Mouse (Mus musculus): Measurements from ENCODE around the gene Efcab6.

The Efcab6 gene

GRCm38 (mm10) chr15:83965126-83965525, 100.1 kb downstream of the Efcab6 start:
- no peak for DNase-seq

GRCm38 (mm10) chr15:83958376-83958775, 106.8 kb downstream of the Efcab6 start:
- DNase-seq, result no peak

- DNase-seq, result no peak
These were observed 108.2 kb downstream of the Efcab6 start for GRCm38 (mm10) chr15:83956996-83957395.

GRCm38 (mm10) chr15:83955948-83956707, 109.1 kb downstream of the Efcab6 start:
- no peak for DNase-seq

GRCm38 (mm10) chr15:83949729-83950491, 115.3 kb downstream of the Efcab6 start:
- no peak for DNase-seq

GRCm38 (mm10) chr15:83939703-83940102, 125.5 kb downstream of the Efcab6 start:
- no peak for DNase-seq

GRCm38 (mm10) chr15:83938466-83938865, 126.7 kb downstream of the Efcab6 start:
- no peak for DNase-seq

- no peak for DNase-seq
These were observed 128.7 kb downstream of the Efcab6 start for GRCm38 (mm10) chr15:83936506-83936905.

- DNase-seq, result no peak
These were observed 130.4 kb downstream of the Efcab6 start for GRCm38 (mm10) chr15:83934816-83935215.

- DNase-seq, result no peak
These were observed 139.8 kb downstream of the Efcab6 start for GRCm38 (mm10) chr15:83925338-83925737.

- DNase-seq, result peak; percentile 7
These were observed 140.5 kb downstream of the Efcab6 start for GRCm38 (mm10) chr15:83924656-83925055.

- no peak for DNase-seq
These were observed 149.8 kb downstream of the Efcab6 start for GRCm38 (mm10) chr15:83915376-83915775.

GRCm38 (mm10) chr15:83913028-83913714, 152.0 kb downstream of the Efcab6 start:
- DNase-seq, result no peak

GRCm38 (mm10) chr15:83906472-83906871, 158.7 kb downstream of the Efcab6 start:
- DNase-seq, result no peak

- DNase-seq, result no peak
These were observed 167.9 kb downstream of the Efcab6 start for GRCm38 (mm10) chr15:83897286-83897685.

- no peak for DNase-seq
These were observed 169.2 kb downstream of the Efcab6 start for GRCm38 (mm10) chr15:83896011-83896410.

GRCm38 (mm10) chr15:83894261-83894660, 170.9 kb downstream of the Efcab6 start:
- DNase-seq, result no peak

GRCm38 (mm10) chr15:83892871-83893270, 172.3 kb downstream of the Efcab6 start:
- no peak for DNase-seq

GRCm38 (mm10) chr15:83884291-83884690, 180.9 kb downstream of the Efcab6 start:
- DNase-seq, result no peak

- no peak for DNase-seq
These were observed 181.4 kb downstream of the Efcab6 start for GRCm38 (mm10) chr15:83883821-83884220.

GRCm38 (mm10) chr15:83879845-83880244, 185.3 kb downstream of the Efcab6 start:
- peak; percentile 9 for DNase-seq

GRCm38 (mm10) chr15:83877898-83878297, 187.3 kb downstream of the Efcab6 start:
- DNase-seq, result no peak

- DNase-seq, result no peak
These were observed 187.9 kb downstream of the Efcab6 start for GRCm38 (mm10) chr15:83877155-83877866.

Data from kidney, adult 18-20 months (tissue).